Mouse (Mus musculus): ENCODE measurements around the gene Kcnip4.

The Kcnip4 gene

GRCm38 (mm10) chr5:48889395-48890194 is 635.1 kb downstream of the Kcnip4 start:
- peak; percentile 47 for DNase-seq (ENCODE audit: low read depth, low spot score)

- DNase-seq (ENCODE audit: low read depth, low spot score): no peak
These were observed 646.6 kb downstream of the Kcnip4 start for GRCm38 (mm10) chr5:48878081-48878480.

GRCm38 (mm10) chr5:48864268-48864967 is 660.3 kb downstream of the Kcnip4 start:
- no peak for DNase-seq (ENCODE audit: low read depth, low spot score)

- DNase-seq (ENCODE audit: low read depth, low spot score): no peak
These were observed 683.7 kb downstream of the Kcnip4 start for GRCm38 (mm10) chr5:48840971-48841370.

GRCm38 (mm10) chr5:48795526-48795925 is 729.2 kb downstream of the Kcnip4 start:
- DNase-seq (ENCODE audit: low read depth, low spot score): no peak

- DNase-seq (ENCODE audit: low read depth, low spot score): no peak
These were observed 745.3 kb downstream of the Kcnip4 start for GRCm38 (mm10) chr5:48779376-48779775.

GRCm38 (mm10) chr5:48748613-48749012 is 776.1 kb downstream of the Kcnip4 start:
- DNase-seq (ENCODE audit: low read depth, low spot score): no peak

GRCm38 (mm10) chr5:48737640-48738039 is 787.1 kb downstream of the Kcnip4 start:
- no peak for DNase-seq (ENCODE audit: low read depth, low spot score)

- DNase-seq (ENCODE audit: low read depth, low spot score): no peak
These were observed 806.5 kb downstream of the Kcnip4 start for GRCm38 (mm10) chr5:48718166-48718565.

- no peak for DNase-seq (ENCODE audit: low read depth, low spot score)
These were observed 818.7 kb downstream of the Kcnip4 start for GRCm38 (mm10) chr5:48705997-48706396.

- no peak for DNase-seq (ENCODE audit: low read depth, low spot score)
These were observed 837.6 kb downstream of the Kcnip4 start for GRCm38 (mm10) chr5:48687068-48687467.

GRCm38 (mm10) chr5:48679733-48680595 is 844.7 kb downstream of the Kcnip4 start:
- DNase-seq (ENCODE audit: low read depth, low spot score): no peak

- DNase-seq (ENCODE audit: low read depth, low spot score): no peak
These were observed 862.2 kb downstream of the Kcnip4 start for GRCm38 (mm10) chr5:48662504-48662903.

- DNase-seq (ENCODE audit: low read depth, low spot score): no peak
These were observed 864.7 kb downstream of the Kcnip4 start for GRCm38 (mm10) chr5:48659975-48660374.

- DNase-seq (ENCODE audit: low read depth, low spot score): peak; percentile 6
These were observed 874.2 kb downstream of the Kcnip4 start for GRCm38 (mm10) chr5:48650496-48650895.

- no peak for DNase-seq (ENCODE audit: low read depth, low spot score)
These were observed 888.0 kb downstream of the Kcnip4 start for GRCm38 (mm10) chr5:48636675-48637074.

- DNase-seq (ENCODE audit: low read depth, low spot score): no peak
These were observed 891.1 kb downstream of the Kcnip4 start for GRCm38 (mm10) chr5:48633631-48634030.

- DNase-seq (ENCODE audit: low read depth, low spot score): no peak
These were observed 901.3 kb downstream of the Kcnip4 start for GRCm38 (mm10) chr5:48623370-48623769.

GRCm38 (mm10) chr5:48606916-48607315 is 917.8 kb downstream of the Kcnip4 start:
- no peak for DNase-seq (ENCODE audit: low read depth, low spot score)

GRCm38 (mm10) chr5:48606281-48606680 is 918.4 kb downstream of the Kcnip4 start:
- DNase-seq (ENCODE audit: low read depth, low spot score): no peak

- peak; percentile 43 for DNase-seq (ENCODE audit: low read depth, low spot score)
These were observed 925.1 kb downstream of the Kcnip4 start for GRCm38 (mm10) chr5:48599481-48600040.

- no peak for DNase-seq (ENCODE audit: low read depth, low spot score)
These were observed 936.7 kb downstream of the Kcnip4 start for GRCm38 (mm10) chr5:48588014-48588413.
